Mouse (Mus musculus) heart, adult 2 months (tissue): ENCODE measurements at regions not wholly inside any gene's neighbourhood (a gene's known extent, or its start where the extent isn't known, plus 50 kb on each side); places are given as distances from the start of the nearest gene placed in this dataset.

Experiments
- DNase-seq, 2 experiments: peaks; one replicate each; pipeline ENCODE4 v3.0.0; 2021
- H3K27ac ChIP-seq: fragments of 200-600 bp; 2 replicates; pipeline ENCODE4 v1.8.1; 2022
- H3K27me3 ChIP-seq: fragments of 200-500 bp; 2 replicates; pipeline ENCODE4 v1.6.1; 2012; ENCODE audit warnings: mild to moderate bottlenecking, low read length, inconsistent platforms, mixed read lengths; ENCODE audit not compliant: control insufficient read depth, insufficient read depth
- H3K36me3 ChIP-seq: fragments of 200-500 bp; 2 replicates; pipeline ENCODE4 v1.6.1; 2012; ENCODE audit warnings: low read length, inconsistent platforms; ENCODE audit not compliant: control insufficient read depth, insufficient read depth
- H3K4me1 ChIP-seq: fragments of 200-500 bp; 2 replicates; pipeline ENCODE4 v1.6.1; 2011; ENCODE audit warnings: low read length; ENCODE audit not compliant: control insufficient read depth, insufficient read depth
- H3K4me3 ChIP-seq: fragments of 200-600 bp; 2 replicates; pipeline ENCODE4 v1.8.1; 2022
- H3K79me2 ChIP-seq: fragments of 200-500 bp; replicated peaks from 2 replicates; pipeline ENCODE4 v1.6.1; 2012; ENCODE audit warnings: mild to moderate bottlenecking, inconsistent platforms, low read length, moderate library complexity, mixed read lengths; ENCODE audit not compliant: control insufficient read depth, insufficient read depth
- H3K9ac ChIP-seq: fragments of 200-500 bp; 2 replicates; pipeline ENCODE4 v1.6.1; 2012; ENCODE audit warnings: low read depth, mild to moderate bottlenecking, control low read depth, inconsistent platforms, low read length, mixed read lengths
- CTCF ChIP-seq: fragments of 200-600 bp; IDR thresholded peaks from 2 replicates; pipeline ENCODE4 v1.8.1; 2022; ENCODE audit warnings: antibody characterized with exemption, mild to moderate bottlenecking, moderate library complexity
- EP300 ChIP-seq: fragments of 200-500 bp; IDR thresholded peaks from 2 replicates; pipeline ENCODE4 v1.6.1; 2011; ENCODE audit warnings: low read depth, low read length, control low read depth; ENCODE audit not compliant: insufficient read depth
- POLR2A ChIP-seq: fragments of 200-500 bp; IDR thresholded peaks from 2 replicates; pipeline ENCODE4 v1.6.1; 2011; ENCODE audit warnings: mild to moderate bottlenecking, low read depth, low read length, control low read depth; ENCODE audit not compliant: insufficient read depth
- WGBS: fragments of 180-500 bp; shearing (Covaris S2); methylation state at CpG from one replicate; pipeline ENCODE4 v1.1.7; 2018; 5-methylcytosine and 5-hydroxymethylcytosine counted together
- intact Hi-C: fragments of 180-260 bp; cut with DNase I; formaldehyde crosslinking; loops from one replicate; pipeline ENCODE4 v1.15.1; 2025

GRCm38 (mm10) chr2:80717979-80718378 is 100.9 kb downstream of the Nup35 start:
- 9% methylated on average over 2 of the region's 2 CpGs for WGBS
- Histone ChIP-seq H3K27me3 (no peaks in the 10 kb centered on the region), H3K36me3 (no peaks in the 10 kb centered on the region), H3K27ac (no peak overlapping the region), H3K4me3 (no peak overlapping the region), H3K79me2 (no peaks in the 10 kb centered on the region), H3K4me1 (no peaks in the 10 kb centered on the region), H3K9ac (no peak overlapping the region)
- intact Hi-C loops = no loop called here
- DNase-seq = no peak
- TF ChIP-seq EP300 = no peak

GRCm38 (mm10) chr2:80724085-80724484 is 107.0 kb downstream of the Nup35 start:
- Histone ChIP-seq H3K9ac (no peak overlapping the region), H3K27me3 (no peaks in the 10 kb centered on the region), H3K36me3 (no peaks in the 10 kb centered on the region), H3K79me2 (no peaks in the 10 kb centered on the region), H3K27ac (no peak overlapping the region), H3K4me3 (no peak overlapping the region), H3K4me1 (no peaks in the 10 kb centered on the region)
- intact Hi-C loops = no loop called here
- DNase-seq = no peak
- no peak for TF ChIP-seq EP300
- TF ChIP-seq POLR2A = no peak
- TF ChIP-seq CTCF = no peak
- WGBS = 49% methylated on average over 5 of the region's 5 CpGs

- H3K4me3 ChIP-seq = no peak overlapping the region
- H3K36me3 ChIP-seq = no peaks in the 10 kb centered on the region
- no peaks in the 10 kb centered on the region for H3K79me2 ChIP-seq
- H3K4me1 ChIP-seq = no peaks in the 10 kb centered on the region
- no peak for DNase-seq
- H3K9ac ChIP-seq = no peak overlapping the region
- H3K27me3 ChIP-seq = no peaks in the 10 kb centered on the region
- no peak for TF ChIP-seq POLR2A
- no peak for TF ChIP-seq EP300
- TF ChIP-seq CTCF = no peak
- H3K27ac ChIP-seq = no peak overlapping the region
- 81% methylated on average over 3 of the region's 3 CpGs for WGBS
- intact Hi-C loops = no loop called here
Measured at GRCm38 (mm10) chr2:80731324-80731723, 114.3 kb downstream of the Nup35 start.

- H3K9ac ChIP-seq = no peak overlapping the region
- intact Hi-C loops = no loop called here
- 59% methylated on average over 6 of the region's 6 CpGs for WGBS
Measured at GRCm38 (mm10) chr2:80746737-80747136, 129.7 kb downstream of the Nup35 start.

GRCm38 (mm10) chr2:80762013-80762612 is 145.1 kb downstream of the Nup35 start:
- H3K79me2 ChIP-seq = no peaks in the 10 kb centered on the region
- H3K4me1 ChIP-seq = no peaks in the 10 kb centered on the region
- no peak for DNase-seq
- H3K27me3 ChIP-seq = no peaks in the 10 kb centered on the region
- 29% methylated on average over 3 of the region's 3 CpGs for WGBS
- H3K36me3 ChIP-seq = no peaks in the 10 kb centered on the region
- H3K9ac ChIP-seq = no peak overlapping the region
- intact Hi-C loops = no loop called here
- no peak overlapping the region for H3K4me3 ChIP-seq
- H3K27ac ChIP-seq = no peak overlapping the region
- TF ChIP-seq POLR2A (no peak), CTCF (peak; percentile 73)

More at GRCm38 (mm10) chr2:80746737-80747136, 129.7 kb downstream of the Nup35 start:
- Histone ChIP-seq H3K79me2 (no peaks in the 10 kb centered on the region), H3K4me3 (no peak overlapping the region), H3K27ac (no peak overlapping the region), H3K36me3 (no peaks in the 10 kb centered on the region), H3K4me1 (no peaks in the 10 kb centered on the region), H3K27me3 (peaks cover 1% of the 10 kb centered on the region; the same call in 1 of the 2 replicates)
- no peak for DNase-seq
- no peak for TF ChIP-seq CTCF
- TF ChIP-seq EP300 = no peak
- TF ChIP-seq POLR2A = no peak

GRCm38 (mm10) chr2:80771176-80771575 is 154.1 kb downstream of the Nup35 start:
- Histone ChIP-seq H3K27me3 (no peaks in the 10 kb centered on the region), H3K27ac (no peak overlapping the region), H3K4me3 (no peak overlapping the region), H3K36me3 (no peaks in the 10 kb centered on the region), H3K4me1 (no peaks in the 10 kb centered on the region), H3K9ac (no peak overlapping the region), H3K79me2 (no peaks in the 10 kb centered on the region)
- intact Hi-C loops = no loop called here
- 33% methylated on average over 5 of the region's 5 CpGs for WGBS
- TF ChIP-seq CTCF (no peak), EP300 (no peak), POLR2A (no peak)
- DNase-seq = no peak
